Mouse (Mus musculus): ENCODE measurements around the gene 1700010I14Rik. TPM values are rescaled to one million over a fixed set of nuclear protein-coding genes. Genes with fewer than 3 reads are reported as not detected.

The 1700010I14Rik gene
- polyA plus RNA-seq, 1 experiment from 2014 or later = 2.3 TPM

- H3K27ac ChIP-seq (replicated peaks; ENCODE audit: low read depth, low read length) = no peak overlapping the region
- no peaks in the 10 kb centered on the region; the same call in 1 of the 2 replicates for H3K4me1 ChIP-seq (ENCODE audit: control insufficient read depth, insufficient read depth, low read length)
- WGBS = 55% methylated on average over 12 of the region's 12 CpGs
- no peak overlapping the region for H3K4me3 ChIP-seq (ENCODE audit: low read depth, low read length)
- H3K36me3 ChIP-seq (ENCODE audit: control insufficient read depth, insufficient read depth, low read length) = no peaks in the 10 kb centered on the region; the same call in 1 of the 2 replicates
- ATAC-seq (ENCODE audit: insufficient number of reproducible peaks, low FRiP score, low TSS enrichment, low read depth) (no peak), DNase-seq (ENCODE audit: low spot score) (no peak)
- no peaks in the 10 kb centered on the region for H3K9me3 ChIP-seq (ENCODE audit: control insufficient read depth, low read length)
- H3K9ac ChIP-seq (ENCODE audit: low read length) = no peak overlapping the region
- H3K4me2 ChIP-seq (ENCODE audit: low read depth, severe bottlenecking) = no peak overlapping the region
- H3K27me3 ChIP-seq (ENCODE audit: control insufficient read depth, insufficient read depth, low read length) = no peaks in the 10 kb centered on the region
These were observed 15.8 kb upstream of the 1700010I14Rik start for GRCm38 (mm10) chr17:8972152-8972854.

DNA sequence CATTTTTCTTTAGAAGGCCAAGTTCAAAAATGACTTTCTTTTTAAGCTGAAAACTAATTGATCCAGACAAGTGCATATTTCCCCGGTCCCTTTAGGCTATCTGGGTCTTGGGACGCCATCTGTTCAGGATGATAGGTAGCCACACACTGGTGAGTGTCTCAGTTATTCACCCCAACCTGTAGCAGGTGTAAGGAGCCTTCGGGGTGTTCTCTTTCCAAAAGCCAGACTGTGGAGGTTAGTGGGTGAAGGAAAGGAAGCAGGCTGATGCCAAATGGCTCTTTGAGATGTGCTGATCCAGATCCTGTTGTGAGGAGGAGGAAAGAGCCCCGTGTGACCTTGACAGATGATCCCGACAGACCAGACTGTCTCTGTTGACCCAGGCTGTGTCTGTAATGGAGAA, 14.8 kb upstream of the 1700010I14Rik start:
- Histone ChIP-seq H3K4me2 (ENCODE audit: low read depth, severe bottlenecking) (no peak overlapping the region), H3K9me3 (ENCODE audit: control insufficient read depth, low read length) (no peaks in the 10 kb centered on the region), H3K27me3 (ENCODE audit: control insufficient read depth, insufficient read depth, low read length) (no peaks in the 10 kb centered on the region), H3K4me1 (ENCODE audit: control insufficient read depth, insufficient read depth, low read length) (no peaks in the 10 kb centered on the region; the same call in 1 of the 2 replicates), H3K4me3 (ENCODE audit: low read depth, low read length) (no peak overlapping the region), H3K27ac (replicated peaks; ENCODE audit: low read depth, low read length) (no peak overlapping the region), H3K36me3 (ENCODE audit: control insufficient read depth, insufficient read depth, low read length) (no peaks in the 10 kb centered on the region; the same call in 1 of the 2 replicates), H3K9ac (ENCODE audit: low read length) (no peak overlapping the region)
- ATAC-seq (ENCODE audit: insufficient number of reproducible peaks, low FRiP score, low TSS enrichment, low read depth) (no peak), DNase-seq (ENCODE audit: low spot score) (no peak)
- 71% methylated on average over 5 of the region's 5 CpGs for whole genome bisulfite sequencing

DNA sequence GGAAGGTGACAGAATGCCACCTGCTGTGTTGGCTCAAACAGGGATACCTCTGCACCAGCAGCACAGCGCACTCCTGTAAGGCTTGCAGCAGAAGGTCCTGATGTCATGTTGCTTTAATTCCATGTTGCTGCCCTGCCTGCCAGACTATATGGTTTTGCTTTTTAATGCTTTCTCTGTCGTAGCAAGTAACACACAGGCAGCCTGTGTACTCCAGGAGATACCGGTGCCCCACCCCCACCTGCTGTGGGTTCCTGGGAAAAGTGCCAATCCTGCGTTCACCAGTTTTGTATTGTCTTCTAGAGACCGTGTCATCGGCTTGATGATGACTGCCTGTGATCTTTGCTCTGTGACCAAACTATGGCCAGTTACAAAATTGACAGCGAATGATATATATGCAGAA, 13.7 kb upstream of the 1700010I14Rik start:
- ATAC-seq (ENCODE audit: insufficient number of reproducible peaks, low FRiP score, low TSS enrichment, low read depth) (no peak), DNase-seq (ENCODE audit: low spot score) (no peak)
- Histone ChIP-seq H3K4me1 (ENCODE audit: control insufficient read depth, insufficient read depth, low read length) (no peaks in the 10 kb centered on the region; the same call in 1 of the 2 replicates), H3K36me3 (ENCODE audit: control insufficient read depth, insufficient read depth, low read length) (no peaks in the 10 kb centered on the region), H3K9me3 (ENCODE audit: control insufficient read depth, low read length) (no peaks in the 10 kb centered on the region), H3K27ac (replicated peaks; ENCODE audit: low read depth, low read length) (no peak overlapping the region), H3K27me3 (ENCODE audit: control insufficient read depth, insufficient read depth, low read length) (no peaks in the 10 kb centered on the region), H3K4me3 (ENCODE audit: low read depth, low read length) (no peak overlapping the region), H3K9ac (ENCODE audit: low read length) (no peak overlapping the region), H3K4me2 (ENCODE audit: low read depth, severe bottlenecking) (no peak overlapping the region)
- WGBS = 79% methylated on average over 7 of the region's 7 CpGs

GRCm38 (mm10) chr17:8974823-8975397, 13.2 kb upstream of the 1700010I14Rik start:
- ATAC-seq (ENCODE audit: insufficient number of reproducible peaks, low FRiP score, low TSS enrichment, low read depth) = no peak
- H3K4me1 ChIP-seq (ENCODE audit: control insufficient read depth, insufficient read depth, low read length) = no peaks in the 10 kb centered on the region; the same call in 1 of the 2 replicates
- no peaks in the 10 kb centered on the region for H3K27me3 ChIP-seq (ENCODE audit: control insufficient read depth, insufficient read depth, low read length)
- H3K4me3 ChIP-seq (ENCODE audit: low read depth, low read length) = no peak overlapping the region
- no peak for DNase-seq (ENCODE audit: low spot score)
- no peak overlapping the region for H3K4me2 ChIP-seq (ENCODE audit: low read depth, severe bottlenecking)
- H3K9ac ChIP-seq (ENCODE audit: low read length) = no peak overlapping the region
- WGBS = 43% methylated on average over 6 of the region's 6 CpGs
- no peaks in the 10 kb centered on the region for H3K9me3 ChIP-seq (ENCODE audit: control insufficient read depth, low read length)
- H3K27ac ChIP-seq (replicated peaks; ENCODE audit: low read depth, low read length) = no peak overlapping the region
- H3K36me3 ChIP-seq (ENCODE audit: control insufficient read depth, insufficient read depth, low read length) = no peaks in the 10 kb centered on the region

GRCm38 (mm10) chr17:8976745-8977144, 11.4 kb upstream of the 1700010I14Rik start:
- no peak overlapping the region for H3K4me3 ChIP-seq (ENCODE audit: low read depth, low read length)
- H3K9me3 ChIP-seq (ENCODE audit: control insufficient read depth, low read length) = no peaks in the 10 kb centered on the region
- 93% methylated on average over 6 of the region's 6 CpGs for WGBS
- no peaks in the 10 kb centered on the region for H3K27me3 ChIP-seq (ENCODE audit: control insufficient read depth, insufficient read depth, low read length)
- no peak overlapping the region for H3K27ac ChIP-seq (replicated peaks; ENCODE audit: low read depth, low read length)
- H3K4me2 ChIP-seq (ENCODE audit: low read depth, severe bottlenecking) = no peak overlapping the region
- ATAC-seq (ENCODE audit: insufficient number of reproducible peaks, low FRiP score, low TSS enrichment, low read depth) (no peak), DNase-seq (ENCODE audit: low spot score) (no peak)
- no peaks in the 10 kb centered on the region for H3K36me3 ChIP-seq (ENCODE audit: control insufficient read depth, insufficient read depth, low read length)
- H3K9ac ChIP-seq (ENCODE audit: low read length) = no peak overlapping the region
- H3K4me1 ChIP-seq (ENCODE audit: control insufficient read depth, insufficient read depth, low read length) = no peaks in the 10 kb centered on the region; the same call in 1 of the 2 replicates

DNA sequence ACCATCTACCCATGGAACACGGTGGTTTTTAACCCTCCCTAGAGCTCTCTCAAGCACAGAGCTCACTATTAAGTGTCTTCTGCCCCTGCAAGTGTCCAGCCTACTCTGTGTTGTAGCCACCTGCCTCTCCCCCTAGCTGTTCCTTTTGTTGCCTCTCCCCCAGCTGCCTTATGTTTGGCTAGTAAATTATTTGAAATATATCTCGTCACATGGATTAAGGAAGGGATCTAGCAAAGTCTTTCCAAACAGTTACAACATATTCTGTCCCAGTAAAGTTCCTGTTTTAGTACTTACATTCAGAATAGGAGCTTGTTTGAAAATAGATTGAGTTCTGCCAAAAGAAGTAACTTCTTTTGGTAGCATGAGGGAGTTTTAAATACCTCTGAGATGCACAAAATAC, 10.9 kb upstream of the 1700010I14Rik start:
- 78% methylated on average over 2 of the region's 2 CpGs for WGBS
- DNase-seq (ENCODE audit: low spot score) (no peak), ATAC-seq (ENCODE audit: insufficient number of reproducible peaks, low FRiP score, low TSS enrichment, low read depth) (no peak)

GRCm38 (mm10) chr17:8983576-8983975, 4.6 kb upstream of the 1700010I14Rik start:
- Histone ChIP-seq H3K36me3 (ENCODE audit: control insufficient read depth, insufficient read depth, low read length) (no peaks in the 10 kb centered on the region), H3K9me3 (ENCODE audit: control insufficient read depth, low read length) (no peaks in the 10 kb centered on the region), H3K4me3 (ENCODE audit: low read depth, low read length) (no peak overlapping the region), H3K27me3 (ENCODE audit: control insufficient read depth, insufficient read depth, low read length) (no peaks in the 10 kb centered on the region), H3K27ac (replicated peaks; ENCODE audit: low read depth, low read length) (no peak overlapping the region), H3K9ac (ENCODE audit: low read length) (no peak overlapping the region), H3K4me1 (ENCODE audit: control insufficient read depth, insufficient read depth, low read length) (no peaks in the 10 kb centered on the region), H3K4me2 (ENCODE audit: low read depth, severe bottlenecking) (no peak overlapping the region)
- 85% methylated on average over 2 of the region's 2 CpGs for WGBS
- ATAC-seq (ENCODE audit: insufficient number of reproducible peaks, low FRiP score, low TSS enrichment, low read depth) (no peak), DNase-seq (ENCODE audit: low spot score) (no peak)

More for the DNA sequence above, 10.9 kb upstream of the 1700010I14Rik start:
- no peaks in the 10 kb centered on the region for H3K27me3 ChIP-seq (ENCODE audit: control insufficient read depth, insufficient read depth, low read length)
- H3K9ac ChIP-seq (ENCODE audit: low read length) = no peak overlapping the region
- H3K4me2 ChIP-seq (ENCODE audit: low read depth, severe bottlenecking) = no peak overlapping the region
- H3K9me3 ChIP-seq (ENCODE audit: control insufficient read depth, low read length) = no peaks in the 10 kb centered on the region
- no peak overlapping the region for H3K4me3 ChIP-seq (ENCODE audit: low read depth, low read length)
- H3K36me3 ChIP-seq (ENCODE audit: control insufficient read depth, insufficient read depth, low read length) = no peaks in the 10 kb centered on the region
- H3K4me1 ChIP-seq (ENCODE audit: control insufficient read depth, insufficient read depth, low read length) = no peaks in the 10 kb centered on the region; the same call in 1 of the 2 replicates
- H3K27ac ChIP-seq (replicated peaks; ENCODE audit: low read depth, low read length) = no peak overlapping the region

- no peak overlapping the region for H3K9ac ChIP-seq (ENCODE audit: low read length)
- H3K4me2 ChIP-seq (ENCODE audit: low read depth, severe bottlenecking) = no peak overlapping the region
- no peaks in the 10 kb centered on the region for H3K36me3 ChIP-seq (ENCODE audit: control insufficient read depth, insufficient read depth, low read length)
- H3K27me3 ChIP-seq (ENCODE audit: control insufficient read depth, insufficient read depth, low read length) = no peaks in the 10 kb centered on the region
- no peak overlapping the region for H3K27ac ChIP-seq (replicated peaks; ENCODE audit: low read depth, low read length)
- 88% methylated on average over 5 of the region's 5 CpGs for WGBS
- no peak for DNase-seq (ENCODE audit: low spot score)
- no peaks in the 10 kb centered on the region for H3K4me1 ChIP-seq (ENCODE audit: control insufficient read depth, insufficient read depth, low read length)
- H3K9me3 ChIP-seq (ENCODE audit: control insufficient read depth, low read length) = no peaks in the 10 kb centered on the region
- ATAC-seq (ENCODE audit: insufficient number of reproducible peaks, low FRiP score, low TSS enrichment, low read depth) = no peak
- no peak overlapping the region for H3K4me3 ChIP-seq (ENCODE audit: low read depth, low read length)
These were observed 2.4 kb upstream of the 1700010I14Rik start for GRCm38 (mm10) chr17:8985714-8986113.
